Mouse (Mus musculus): ENCODE results near the gene Tmem238.

DNA sequence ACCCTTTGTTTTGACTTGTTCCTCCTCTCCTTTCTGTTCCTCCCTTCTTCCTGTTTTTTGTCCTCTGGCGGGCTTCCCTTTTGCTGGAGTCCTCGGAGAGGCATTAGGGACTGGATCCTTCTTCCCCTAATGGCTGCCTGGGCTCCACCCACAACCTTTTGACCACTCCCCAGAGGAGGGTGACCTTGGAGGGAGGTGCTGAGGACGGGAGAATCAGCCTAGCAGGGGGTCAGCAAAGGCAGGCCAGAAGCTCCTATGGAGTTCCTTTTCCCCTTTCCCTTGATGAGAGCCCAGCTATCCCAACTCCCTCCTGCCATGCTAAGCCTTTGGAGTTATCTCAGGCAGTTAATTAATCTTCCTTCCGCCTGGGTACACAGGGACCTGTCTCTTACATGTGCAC is 48.3 kb downstream of the Tmem238 start:
- TF ChIP-seq CTCF (IDR thresholded peaks at IDR 0.05; ENCODE audit: insufficient read depth, low read length) = no peak
- TF ChIP-seq POLR2A (IDR thresholded peaks at IDR 0.05; ENCODE audit: borderline replicate concordance, extremely low read depth, low read depth, low read length) = peak; percentile 45; the same call in 1 of the 2 replicates

Measured in lung, adult 2 months (tissue).